In the genomic region with DNA sequence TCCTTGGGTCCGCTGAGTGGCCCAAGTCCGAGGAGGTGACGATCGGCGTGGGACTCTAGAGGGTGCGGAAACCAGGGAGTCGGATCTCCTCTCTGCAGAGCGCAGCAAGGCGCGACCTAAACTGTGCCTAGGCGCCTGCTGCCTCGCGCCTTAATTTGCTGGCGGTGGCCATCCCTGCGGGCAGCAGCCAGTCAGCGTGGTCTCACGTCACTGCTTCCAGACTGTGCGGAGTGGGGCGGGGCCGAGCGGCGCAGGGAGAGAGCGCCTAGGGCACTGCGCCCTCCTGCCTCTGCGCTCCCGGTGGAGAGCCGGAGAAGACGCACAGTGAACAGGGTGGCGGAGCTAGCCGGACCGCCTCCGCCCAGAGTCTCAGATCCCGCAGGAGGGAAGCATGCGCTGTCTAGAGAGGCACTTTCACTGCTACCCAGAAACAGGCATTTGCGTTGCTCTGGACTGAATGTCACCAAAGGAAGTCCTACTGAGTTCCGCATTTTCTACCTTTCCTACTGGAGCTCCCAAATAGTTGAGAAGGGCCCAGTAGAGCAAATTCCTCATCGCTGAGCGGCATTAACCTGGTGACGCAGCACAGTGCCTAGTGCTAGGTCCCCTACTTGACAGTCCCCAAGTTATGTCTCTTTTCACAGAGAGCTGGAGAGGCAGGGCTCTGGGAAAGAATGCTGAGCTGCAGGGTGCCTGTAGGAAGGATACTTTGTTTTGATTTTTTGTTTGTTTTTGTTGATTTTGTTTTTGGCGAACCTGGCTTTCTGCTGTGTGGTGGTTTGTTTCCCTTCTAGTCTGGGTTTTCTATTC, we compare ENCODE assay signal across 8 mouse cellular contexts. TPM values are rescaled to one million over a fixed set of nuclear protein-coding genes. Genes with fewer than 3 reads are reported as not detected.
DNase-seq lines count a peak whose midpoint lies in the region; ATAC-seq and TF ChIP-seq lines count a peak whose summit lies in the region.

A gene (minus strand): TSS at position 144 of the 810 bp plus-strand sequence.

- WGBS in heart, adult 2 months = under 1% methylated on average over 40 of the region's 40 CpGs
- 1% methylated on average over 40 of the region's 40 CpGs for WGBS in kidney, adult 2 months
- WGBS in midbrain, embryonic 12.5 days = 1% methylated on average over 40 of the region's 40 CpGs

- TF ChIP-seq EP300 in ES-Bruce4 (IDR thresholded peaks at IDR 0.05; ENCODE audit: insufficient read depth, low read depth, low read length) = 0 out of 2 replicates have a peak, but pooled peaks have one; percentile 55
- peak; percentile 81 for TF ChIP-seq EP300 in heart, adult 2 months (IDR thresholded peaks at IDR 0.05; ENCODE audit: insufficient read depth, low read depth, low read length)

- ATAC-seq in midbrain, embryonic 12.5 days (ENCODE audit: low FRiP score, low read depth) = peak; percentile 94
- ATAC-seq in frontal cortex, adult (ENCODE audit: low TSS enrichment) = no peak

- H3K9me3 ChIP-seq in ES-Bruce4 (replicated peaks; ENCODE audit: control insufficient read depth, insufficient read depth, low read length, poor library complexity, severe bottlenecking) = no peaks in the 10 kb centered on the region
- no peaks in the 10 kb centered on the region for H3K9me3 ChIP-seq in midbrain, embryonic 12.5 days

- peak within 1 kb of the TSS; percentile 64 for H3K4me3 ChIP-seq in ES-Bruce4 (ENCODE audit: low read depth, low read length)
- peak within 1 kb of the TSS; percentile 70 for H3K4me3 ChIP-seq in heart, adult 2 months
- H3K4me3 ChIP-seq in kidney, adult 2 months (ENCODE audit: insufficient read depth, low read depth, low read length) = no peak within 1 kb of the TSS
- peak within 1 kb of the TSS; percentile 32 for H3K4me3 ChIP-seq in midbrain, embryonic 12.5 days
- no peak within 1 kb of the TSS for H3K4me3 ChIP-seq in layer of hippocampus, adult 2 months

- H3K4me2 ChIP-seq in midbrain, embryonic 12.5 days (replicated peaks) = peak within 1 kb of the TSS; percentile 48

- TF ChIP-seq POLR2A in ES-Bruce4 (IDR thresholded peaks at IDR 0.05; ENCODE audit: insufficient read depth, low read length) = peak; percentile 17
- peak; percentile 98 for TF ChIP-seq POLR2A in heart, adult 2 months (IDR thresholded peaks at IDR 0.05; ENCODE audit: insufficient read depth, low read depth, low read length)
- no peak for TF ChIP-seq POLR2A in kidney, adult 2 months (IDR thresholded peaks at IDR 0.05; ENCODE audit: low read depth, low read length)

- no peaks in the 10 kb centered on the region for H3K36me3 ChIP-seq in ES-Bruce4 (ENCODE audit: control insufficient read depth, insufficient read depth, low read length, poor library complexity, severe bottlenecking)
- peaks cover 3% of the 10 kb centered on the region for H3K36me3 ChIP-seq in heart, adult 2 months (ENCODE audit: control insufficient read depth, insufficient read depth, low read length)
- no peaks in the 10 kb centered on the region for H3K36me3 ChIP-seq in kidney, adult 2 months (ENCODE audit: control insufficient read depth, insufficient read depth, low read length)
- no peaks in the 10 kb centered on the region for H3K36me3 ChIP-seq in midbrain, embryonic 12.5 days

- TF ChIP-seq CTCF in ES-Bruce4 (IDR thresholded peaks at IDR 0.05; ENCODE audit: low read depth, low read length) = no peak
- peak; percentile 59 for TF ChIP-seq CTCF in heart, adult 2 months (IDR thresholded peaks at IDR 0.05)
- no peak for TF ChIP-seq CTCF in kidney, adult 2 months (conservative IDR thresholded peaks at IDR 0.05; ENCODE audit: insufficient read depth, insufficient read length, low read depth, low read length)
- TF ChIP-seq CTCF in layer of hippocampus, adult 2 months (conservative IDR thresholded peaks at IDR 0.05) = no peak

- no peak within 1 kb of the TSS for H3K27ac ChIP-seq in ES-Bruce4 (ENCODE audit: insufficient read depth, low read length)
- H3K27ac ChIP-seq in heart, adult 2 months = peak within 1 kb of the TSS; percentile 93
- H3K27ac ChIP-seq in kidney, adult 2 months (ENCODE audit: insufficient read depth, low read depth, low read length) = no peak within 1 kb of the TSS
- no peak within 1 kb of the TSS for H3K27ac ChIP-seq in midbrain, embryonic 12.5 days (replicated peaks)
- H3K27ac ChIP-seq in layer of hippocampus, adult 2 months = no peak within 1 kb of the TSS

- no peaks in the 10 kb centered on the region for H3K79me2 ChIP-seq in heart, adult 2 months (replicated peaks; ENCODE audit: control insufficient read depth, insufficient read depth, low read length)

- H3K4me1 ChIP-seq in ES-Bruce4 (ENCODE audit: control insufficient read depth, insufficient read depth, low read length) = no peaks in the 10 kb centered on the region
- peaks cover 2% of the 10 kb centered on the region for H3K4me1 ChIP-seq in heart, adult 2 months (ENCODE audit: control insufficient read depth, insufficient read depth, low read length)
- H3K4me1 ChIP-seq in kidney, adult 2 months (ENCODE audit: control insufficient read depth, insufficient read depth, low read length) = no peaks in the 10 kb centered on the region
- H3K4me1 ChIP-seq in midbrain, embryonic 12.5 days = peaks cover 33% of the 10 kb centered on the region

- peak within 1 kb of the TSS; percentile 45 for H3K9ac ChIP-seq in ES-Bruce4 (ENCODE audit: low read depth, poor library complexity, severe bottlenecking)
- H3K9ac ChIP-seq in heart, adult 2 months (ENCODE audit: low read depth, low read length) = peak within 1 kb of the TSS; percentile 89
- H3K9ac ChIP-seq in midbrain, embryonic 12.5 days (replicated peaks) = no peak within 1 kb of the TSS

- H3K27me3 ChIP-seq in ES-Bruce4 (ENCODE audit: control insufficient read depth, insufficient read depth, low read length, poor library complexity, severe bottlenecking) = peaks cover 23% of the 10 kb centered on the region
- H3K27me3 ChIP-seq in heart, adult 2 months (ENCODE audit: control insufficient read depth, insufficient read depth, low read length) = no peaks in the 10 kb centered on the region; the same call in 1 of the 2 replicates
- H3K27me3 ChIP-seq in kidney, adult 2 months (replicated peaks; ENCODE audit: control insufficient read depth, insufficient read depth, low read length) = peaks cover 3% of the 10 kb centered on the region
- peaks cover 97% of the 10 kb centered on the region for H3K27me3 ChIP-seq in midbrain, embryonic 12.5 days

- intact Hi-C loops in heart, adult 2 months (cut with DNase I) = no loop called here

- DNase-seq in adrenal gland, postnatal 25 days = peak; percentile 41
- DNase-seq in heart, adult 2 months = peak; percentile 91 to 95
- peak; percentile 13 for DNase-seq in kidney, adult 2 months
- DNase-seq in layer of hippocampus, postnatal 10 days (ENCODE audit: low spot score in 2 of 2) = no peak
- DNase-seq in layer of hippocampus, adult 2 months (ENCODE audit: low spot score in 2 of 2) = no peak

RNA-seq across cellular contexts. Expression of the gene that starts here (rescaled TPM):
- 16.3 and 20.6 TPM in 2 replicates for polyA plus RNA-seq in ES-Bruce4 (2011; ENCODE audit: insufficient read depth, insufficient read length, low read depth, missing spikeins)
- total RNA-seq in adrenal gland, postnatal 25 days (2021) = 24.2 and 25.1 TPM in 2 replicates
- 10 to 100 TPM; 83.0 to 83.2 TPM for total RNA-seq in heart, adult 2 months (2021)
- 33.9 and 45.2 TPM in 2 replicates for polyA plus RNA-seq in heart, adult 2 months (2012; rRNA removed)
- 0.04 and 0.13 TPM in 2 replicates for polyA plus RNA-seq in kidney, adult 2 months (2012; rRNA removed)
- polyA plus RNA-seq in midbrain, embryonic 12.5 days (2016; fragmentation: Nextera tagmentation; extraction: Ambion mirVana) = 0.14 and 0.21 TPM in 2 replicates
- total RNA-seq in layer of hippocampus, postnatal 10 days (2021) = not detected
- not detected for total RNA-seq in layer of hippocampus, adult 2 months (2021)

Comparison
In these comparisons a context has a peak if more than half of its experiments do, and no peak if none do; other contexts are left out.
1. RNA of the gene that starts here (total RNA-seq): 83.0 to 83.2 TPM in heart, adult 2 months and 24.2 to 25.1 TPM in adrenal gland, postnatal 25 days; not detected in layer of hippocampus, postnatal 10 days and not detected in layer of hippocampus, adult 2 months; every median in the first group is over 10 times any median in the second.
2. RNA of the gene that starts here (polyA plus RNA-seq): 33.9 to 45.2 TPM in heart, adult 2 months and 16.3 to 20.6 TPM in ES-Bruce4; 0.14 to 0.21 TPM in midbrain, embryonic 12.5 days and 0.04 to 0.13 TPM in kidney, adult 2 months; every median in the first group is over 10 times any median in the second.
3. Peak in DNase-seq in kidney, adult 2 months; RNA of the gene not detected or under 1 TPM.
4. Peak in ATAC-seq, H3K4me3 ChIP-seq and H3K4me2 ChIP-seq in midbrain, embryonic 12.5 days; RNA of the gene not detected or under 1 TPM.
5. H3K4me3 ChIP-seq: peak in ES-Bruce4 (single experiment) and heart, adult 2 months (single experiment); none in kidney, adult 2 months (single experiment) and layer of hippocampus, adult 2 months (single experiment).
6. DNase-seq: peak in adrenal gland, postnatal 25 days (single experiment) and heart, adult 2 months (2 of 2); none in layer of hippocampus, postnatal 10 days (0 of 2) and layer of hippocampus, adult 2 months (0 of 2).